Mouse (Mus musculus) olfactory bulb, adult 2 months (tissue): ENCODE measurements around the gene Kcnip4.

Experiments
- CTCF ChIP-seq: fragments of 200-500 bp; IDR thresholded peaks from 2 replicates; pipeline ENCODE4 v1.5.1; 2012; ENCODE audit warnings: low read depth, mild to moderate bottlenecking, low read length, moderate library complexity; ENCODE audit not compliant: insufficient read depth
- POLR2A ChIP-seq: fragments of 200-500 bp; IDR thresholded peaks from 2 replicates; pipeline ENCODE4 v1.6.1; 2012; ENCODE audit warnings: mild to moderate bottlenecking, low read depth, low read length, moderate library complexity; ENCODE audit not compliant: insufficient read depth

DNA sequence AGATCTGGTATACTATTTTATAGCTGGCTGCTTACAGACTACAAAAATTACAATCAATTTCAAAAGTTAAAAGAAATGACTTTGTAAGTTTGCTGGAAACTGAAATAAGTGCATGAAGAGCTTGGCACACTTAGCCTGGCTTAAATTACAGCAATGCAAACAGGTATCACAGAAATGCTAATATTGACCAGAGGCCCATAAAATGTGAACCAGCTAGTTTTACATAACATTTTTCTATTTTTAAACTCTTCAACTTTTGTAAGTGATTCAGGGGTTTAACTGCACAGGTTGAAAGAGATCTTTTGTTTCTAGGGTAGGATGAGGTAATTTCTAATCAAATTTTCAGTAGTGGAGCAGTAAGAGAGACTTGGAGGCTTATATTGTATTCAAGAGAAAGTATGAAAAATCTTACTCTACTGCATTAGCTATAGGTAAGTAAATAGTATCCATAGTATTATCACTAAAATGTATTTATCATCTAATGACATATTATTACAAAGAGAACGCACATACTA is 535.5 kb downstream of the Kcnip4 start:
- TF ChIP-seq POLR2A (no peak), CTCF (no peak)
